Mouse (Mus musculus): ENCODE results near the gene Tmem107.

Tmem107 gene

DNA sequence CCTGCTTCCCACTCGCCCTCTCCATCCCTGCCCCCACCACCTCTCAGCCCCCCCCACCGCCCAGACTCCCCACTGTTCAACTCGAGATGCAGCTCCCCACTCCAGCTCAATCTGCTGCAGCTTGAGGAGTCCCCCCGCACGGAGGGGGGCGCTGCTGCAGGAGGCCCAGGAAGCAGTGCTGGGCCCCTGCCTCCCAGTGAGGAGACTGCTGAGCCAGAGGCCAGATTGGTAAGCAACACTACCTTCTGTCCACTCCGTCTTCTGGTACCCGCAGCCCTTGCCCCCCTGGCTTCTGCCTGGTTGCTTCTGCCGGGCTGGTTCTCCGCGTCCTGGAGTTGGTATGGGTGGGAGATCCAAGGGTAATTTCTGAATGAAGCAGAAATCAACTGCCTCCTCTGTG is 36.2 kb downstream of the Tmem107 start:
- DNase-seq (ENCODE audit: low spot score in 2 of 2) = no peak

- DNase-seq (ENCODE audit: low spot score in 2 of 2) = no peak
Observed at GRCm38 (mm10) chr11:69107676-69108075, 37.1 kb downstream of the Tmem107 start.

GRCm38 (mm10) chr11:69108223-69108622 is 37.6 kb downstream of the Tmem107 start:
- no peak for DNase-seq (ENCODE audit: low spot score in 2 of 2)

DNA sequence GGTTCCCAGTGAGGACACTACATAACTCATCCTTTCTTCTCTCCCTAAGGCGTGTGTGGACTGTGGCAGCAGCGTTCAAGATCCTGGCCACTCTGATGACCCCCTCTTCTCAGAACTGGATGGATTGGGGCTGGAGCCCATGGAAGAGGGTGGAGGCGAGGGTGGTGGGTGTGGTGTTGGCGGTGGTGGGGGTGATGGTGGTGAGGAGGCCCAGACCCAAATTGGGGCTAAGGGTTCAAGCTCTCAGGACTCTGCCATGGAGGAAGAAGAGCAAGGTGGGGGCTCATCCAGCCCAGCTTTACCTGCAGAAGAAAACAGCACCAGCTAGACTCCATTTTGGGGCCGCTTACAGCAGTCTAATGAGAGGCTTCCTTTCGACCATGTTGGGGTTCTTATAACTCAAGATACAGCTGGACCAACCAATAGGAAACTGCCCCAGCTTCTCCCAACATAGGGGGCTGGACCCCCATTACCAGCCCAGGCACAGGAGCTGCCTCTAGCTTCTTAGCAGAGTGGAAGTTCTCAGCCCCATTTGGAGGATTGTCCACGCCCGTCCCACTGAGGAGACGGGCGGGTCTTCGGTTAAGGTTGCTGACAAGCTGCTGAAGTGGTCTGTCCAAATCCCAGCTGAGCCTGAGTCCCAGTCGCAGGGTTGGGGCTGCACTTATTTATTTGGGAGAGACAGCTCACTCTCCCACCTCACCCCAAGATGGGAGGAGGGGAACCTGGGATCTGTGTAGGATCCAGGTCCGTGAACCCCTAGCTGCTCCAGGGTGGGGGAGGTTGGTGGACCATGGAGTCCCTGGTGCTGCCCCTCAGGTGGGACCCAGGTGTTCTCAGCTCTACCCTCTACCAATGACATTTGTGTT is 38.7 kb downstream of the Tmem107 start:
- DNase-seq (ENCODE audit: low spot score in 2 of 2) = peak in 1 of 2 experiments; percentile 11

DNA sequence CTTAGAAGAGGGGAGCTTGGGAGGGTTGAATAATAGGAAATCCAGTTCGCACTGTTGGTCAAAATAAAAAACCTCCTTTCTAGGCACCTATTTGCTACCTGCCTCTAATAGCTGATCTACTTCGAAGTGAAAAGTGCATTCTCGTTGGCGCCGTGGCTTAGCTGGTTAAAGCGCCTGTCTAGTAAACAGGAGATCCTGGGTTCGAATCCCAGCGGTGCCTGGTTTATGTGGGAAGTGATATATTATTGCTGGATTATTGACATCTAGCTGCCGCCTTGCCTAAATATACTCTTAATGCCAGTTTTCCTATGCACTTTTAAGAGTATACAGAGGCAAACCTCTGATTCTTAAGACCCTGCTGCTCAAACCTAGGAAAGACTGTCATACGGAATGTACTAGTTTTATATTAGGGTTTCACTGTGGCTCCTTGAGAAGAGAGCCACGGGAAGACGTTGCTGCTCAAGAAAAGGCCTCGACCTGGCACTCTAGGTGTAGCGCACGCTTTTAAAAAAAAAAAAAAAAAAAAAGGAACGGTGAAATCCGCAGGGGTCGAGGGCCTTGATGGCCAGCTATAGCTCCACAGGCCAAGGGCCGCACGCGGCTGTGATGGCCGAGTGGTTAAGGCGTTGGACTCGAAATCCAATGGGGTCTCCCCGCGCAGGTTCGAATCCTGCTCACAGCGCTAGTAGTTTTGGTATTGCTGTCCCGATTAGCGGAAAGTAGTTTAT is 39.9 kb downstream of the Tmem107 start:
- DNase-seq (ENCODE audit: low spot score in 2 of 2) = peak; percentile 87 to 95

DNA sequence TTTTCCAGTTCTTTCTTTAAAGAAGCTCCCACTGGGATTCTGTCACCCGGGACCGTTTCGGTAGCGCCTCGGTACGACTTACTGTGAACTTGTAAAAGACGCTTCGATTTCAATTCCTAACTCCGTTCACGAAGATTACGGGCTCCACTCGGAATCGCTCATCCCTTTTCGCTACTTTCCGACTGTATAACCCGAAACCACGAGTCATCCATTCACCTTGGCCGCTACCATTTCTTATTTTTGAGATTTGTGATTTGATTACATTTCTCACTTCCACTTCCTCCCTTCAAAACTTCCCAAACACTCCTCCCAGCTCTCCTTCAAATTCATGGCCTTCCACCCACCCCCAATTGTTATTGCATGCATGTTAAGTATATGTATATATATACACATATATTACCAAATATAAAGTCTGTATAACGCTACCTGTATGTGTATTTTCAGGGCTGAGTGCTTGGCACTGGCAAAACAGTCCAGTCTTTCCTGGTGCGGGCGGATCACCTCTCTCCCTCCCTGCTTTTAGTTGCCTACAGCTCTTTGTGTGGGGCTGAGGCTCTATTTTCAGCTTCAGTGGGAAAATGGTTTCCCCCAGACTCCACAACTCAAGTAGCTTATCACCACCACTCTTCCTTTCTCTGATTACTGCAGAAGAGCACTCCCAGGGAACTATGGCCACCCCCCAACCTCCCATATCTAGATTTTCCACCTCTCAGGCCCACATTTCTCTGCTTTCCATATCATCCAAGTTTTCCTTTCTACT is 40.6 kb downstream of the Tmem107 start:
- peak in 1 of 2 experiments; percentile 25 for DNase-seq (ENCODE audit: low spot score in 2 of 2)

DNA sequence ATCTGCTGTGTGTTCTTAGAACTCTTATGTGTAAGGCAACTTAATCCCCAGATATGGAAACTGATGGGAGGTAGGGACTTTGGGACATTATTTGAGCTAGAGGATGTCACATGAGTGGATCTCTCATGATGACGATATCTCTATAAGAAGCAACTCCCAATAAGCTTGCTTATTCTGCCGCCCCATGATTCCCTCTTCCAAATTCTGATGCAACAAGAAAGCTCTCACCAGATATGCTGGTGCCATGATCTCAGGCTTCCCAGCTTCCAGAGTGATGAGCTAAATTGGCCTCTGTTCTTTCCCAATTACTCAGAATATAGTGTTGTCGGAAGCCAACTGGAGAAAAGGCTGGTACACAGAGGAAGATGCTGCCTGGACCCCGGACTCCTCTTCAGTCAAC is 41.3 kb downstream of the Tmem107 start:
- DNase-seq (ENCODE audit: low spot score in 2 of 2) = peak; percentile 19 to 45

DNA sequence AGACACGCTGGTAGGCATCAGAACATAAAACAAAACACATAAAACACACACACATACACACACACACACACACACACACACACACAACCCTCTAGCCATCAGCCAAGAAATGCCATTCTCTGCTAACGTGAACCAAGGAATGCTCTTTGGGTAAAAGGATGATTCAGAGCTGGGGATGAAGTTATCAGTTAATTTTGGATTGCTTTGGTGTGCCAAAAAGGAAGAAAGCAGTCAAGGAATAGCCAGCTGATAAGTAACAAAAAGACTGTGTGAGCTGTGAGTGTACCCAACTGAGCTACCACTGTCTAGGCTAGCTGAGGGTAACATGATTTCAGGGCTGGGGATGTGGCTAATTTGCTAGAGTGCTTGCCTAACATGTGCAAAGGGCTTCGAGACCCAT is 43.4 kb downstream of the Tmem107 start:
- no peak for DNase-seq (ENCODE audit: low spot score in 2 of 2)

- no peak for DNase-seq (ENCODE audit: low spot score in 2 of 2)
Observed at GRCm38 (mm10) chr11:69114621-69115020, 44.0 kb downstream of the Tmem107 start.

- no peak for DNase-seq (ENCODE audit: low spot score in 2 of 2)
Observed at GRCm38 (mm10) chr11:69116843-69117242, 46.2 kb downstream of the Tmem107 start.

- peak; percentile 44 to 64 for DNase-seq (ENCODE audit: low spot score in 2 of 2)
Observed at GRCm38 (mm10) chr11:69117737-69118695, 47.4 kb downstream of the Tmem107 start.

GRCm38 (mm10) chr11:69118765-69119164 is 48.2 kb downstream of the Tmem107 start:
- DNase-seq (ENCODE audit: low spot score in 2 of 2) = peak; percentile 90 to 95

- DNase-seq (ENCODE audit: low spot score in 2 of 2) = peak in 1 of 2 experiments; percentile 2
Observed at GRCm38 (mm10) chr11:69119446-69120155, 49.0 kb downstream of the Tmem107 start.

- DNase-seq (ENCODE audit: low spot score in 2 of 2) = peak in 1 of 2 experiments; percentile 1
Observed at GRCm38 (mm10) chr11:69120221-69121000, 49.8 kb downstream of the Tmem107 start, which contains the start of gene Hes7. TSS of gene Hes7 (plus strand) at chr11:69120404.

- peak in 1 of 2 experiments; percentile 28 for DNase-seq (ENCODE audit: low spot score in 2 of 2)
Observed at GRCm38 (mm10) chr11:69121001-69121740, 50.6 kb downstream of the Tmem107 start.

GRCm38 (mm10) chr11:69121741-69122335 is 51.2 kb downstream of the Tmem107 start:
- DNase-seq (ENCODE audit: low spot score in 2 of 2) = no peak

- DNase-seq (ENCODE audit: low spot score in 2 of 2) = peak; percentile 84 to 88
Observed at GRCm38 (mm10) chr11:69122336-69122951, 51.8 kb downstream of the Tmem107 start, which contains the start of gene 9130213A22Rik. TSS of gene 9130213A22Rik (minus strand) at chr11:69122589.

All from frontal cortex, postnatal 36 days (tissue).